Mouse (Mus musculus) MEL (cell line): ENCODE data around the gene Prdx3. TPM values are rescaled to one million over a fixed set of nuclear protein-coding genes. Genes with fewer than 3 reads are reported as not detected.

Experiments used
- DNase-seq: peaks from one replicate; pipeline ENCODE4 v3.0.0; 2011; ENCODE audit warnings: low read depth, low spot score
- H3K27ac ChIP-seq: 2 replicates; pipeline ENCODE4 v1.5.1; 2012; ENCODE audit warnings: low read depth, mild to moderate bottlenecking, control low read depth, low read length, moderate library complexity; ENCODE audit not compliant: control insufficient read depth
- H3K27me3 ChIP-seq, 2 experiments: fragments of 150-350 bp in 1 of 2; sonication (generic) in 1 of 2; 2 replicates each; pipeline ENCODE4 v1.6.1; 2012; ENCODE audit warnings: low read length in 2 of 2, mild to moderate bottlenecking in 2 of 2, improper control_type of control experiment in 1 of 2, moderate library complexity in 1 of 2; ENCODE audit not compliant: insufficient read depth in 2 of 2, control insufficient read depth in 1 of 2
- H3K36me3 ChIP-seq, 2 experiments: 2 replicates each; pipeline ENCODE4 v1.6.1; 2012 to 2014; ENCODE audit warnings: low read length in 2 of 2, improper control_type of control experiment in 1 of 2, inconsistent platforms in 1 of 2, mild to moderate bottlenecking in 1 of 2; ENCODE audit not compliant: insufficient read depth in 2 of 2, control insufficient read depth in 1 of 2
- H3K4me1 ChIP-seq, 2 experiments: fragments of 150-350 bp in 1 of 2; sonication (generic) in 1 of 2; 2 replicates each; pipeline ENCODE4 v1.6.1; 2012; ENCODE audit warnings: low read length in 2 of 2, improper control_type of control experiment in 1 of 2, mild to moderate bottlenecking in 1 of 2; ENCODE audit not compliant: insufficient read depth in 2 of 2, control insufficient read depth in 1 of 2
- H3K4me3 ChIP-seq, 2 experiments: fragments of 150-350 bp in 1 of 2; sonication (generic) in 1 of 2; 2 replicates each; pipeline ENCODE4 v1.5.1; 2012; ENCODE audit warnings: low read depth in 2 of 2, low read length in 2 of 2, mild to moderate bottlenecking in 2 of 2, moderate library complexity in 2 of 2, control low read depth in 1 of 2, improper control_type of control experiment in 1 of 2; ENCODE audit not compliant: control insufficient read depth in 1 of 2, insufficient read depth in 1 of 2
- H3K79me2 ChIP-seq: 2 replicates; pipeline ENCODE4 v1.6.1; 2012; ENCODE audit warnings: mild to moderate bottlenecking, low read length, moderate library complexity; ENCODE audit not compliant: control insufficient read depth, poor library complexity, insufficient read depth
- H3K9ac ChIP-seq: 2 replicates; pipeline ENCODE4 v1.6.1; 2012; ENCODE audit warnings: low read depth, mild to moderate bottlenecking, control low read depth, low read length, moderate library complexity; ENCODE audit not compliant: control insufficient read depth, poor library complexity, severe bottlenecking
- H3K9me3 ChIP-seq: fragments of 150-350 bp; sonication (generic); replicated peaks from 2 replicates; pipeline ENCODE4 v1.6.1; 2012; ENCODE audit warnings: mild to moderate bottlenecking, low read length, improper control_type of control experiment, moderate library complexity; ENCODE audit not compliant: insufficient read depth
- BHLHE40 ChIP-seq: IDR thresholded peaks from 2 replicates; pipeline ENCODE4 v1.6.1; 2012; ENCODE audit warnings: low read depth, mild to moderate bottlenecking, inconsistent platforms, low read length, improper control_type of control experiment, borderline replicate concordance
- CHD2 ChIP-seq: IDR thresholded peaks from 2 replicates; pipeline ENCODE4 v1.6.1; 2011; ENCODE audit warnings: low read length, improper control_type of control experiment
- CTCF ChIP-seq, 3 experiments: IDR thresholded peaks in 2 of 3; conservative IDR thresholded peaks in 1 of 3; 2 replicates each; pipeline ENCODE4 v1.5.1; 2011 to 2012; ENCODE audit warnings: low read length in 3 of 3, low read depth in 2 of 3, mild to moderate bottlenecking in 2 of 3, improper control_type of control experiment in 1 of 3, inconsistent platforms in 1 of 3, mixed read lengths in 1 of 3, moderate library complexity in 1 of 3; ENCODE audit not compliant: control insufficient read depth in 1 of 3, insufficient read depth in 1 of 3, poor library complexity in 1 of 3, severe bottlenecking in 1 of 3
- ELF1 ChIP-seq: IDR thresholded peaks from 2 replicates; pipeline ENCODE4 v1.6.1; 2014; ENCODE audit warnings: low read depth, mild to moderate bottlenecking, inconsistent platforms, low read length, improper control_type of control experiment, moderate library complexity
- EP300 ChIP-seq, 2 experiments: IDR thresholded peaks; 2 replicates each; pipeline ENCODE4 v1.6.1; 2011; ENCODE audit warnings: improper control_type of control experiment in 2 of 2, low read length in 2 of 2, low read depth in 1 of 2, mild to moderate bottlenecking in 1 of 2
- HCFC1 ChIP-seq: IDR thresholded peaks from 2 replicates; pipeline ENCODE4 v1.6.1; 2012; ENCODE audit warnings: low read depth, mild to moderate bottlenecking, inconsistent platforms, low read length, improper control_type of control experiment, moderate library complexity
- JUND ChIP-seq: IDR thresholded peaks from 2 replicates; pipeline ENCODE4 v1.6.1; 2011; ENCODE audit warnings: low read depth, mild to moderate bottlenecking, improper control_type of control experiment, low read length
- KAT2A ChIP-seq: conservative IDR thresholded peaks from 2 replicates; pipeline ENCODE4 v1.6.1; 2012; ENCODE audit warnings: low read depth, low read length, improper control_type of control experiment, inconsistent platforms
- MAX ChIP-seq: IDR thresholded peaks from 2 replicates; pipeline ENCODE4 v1.6.1; 2011; ENCODE audit warnings: low read length, improper control_type of control experiment
- MAZ ChIP-seq: IDR thresholded peaks from 2 replicates; pipeline ENCODE4 v1.6.1; 2012; ENCODE audit warnings: low read depth, mild to moderate bottlenecking, inconsistent platforms, low read length, improper control_type of control experiment
- MEF2A ChIP-seq: IDR thresholded peaks from 2 replicates; pipeline ENCODE4 v1.6.1; 2014; ENCODE audit warnings: low read depth, mild to moderate bottlenecking, inconsistent platforms, low read length, improper control_type of control experiment; ENCODE audit not compliant: poor library complexity, insufficient replicate concordance, severe bottlenecking; ENCODE audit errors: extremely low read depth
- MXI1 ChIP-seq: IDR thresholded peaks from 2 replicates; pipeline ENCODE4 v1.6.1; 2011; ENCODE audit warnings: mild to moderate bottlenecking, low read depth, low read length, improper control_type of control experiment
- MYB ChIP-seq: IDR thresholded peaks from 2 replicates; pipeline ENCODE4 v1.6.1; 2011; ENCODE audit warnings: mild to moderate bottlenecking, low read depth, low read length, improper control_type of control experiment
- MYC ChIP-seq: IDR thresholded peaks from 2 replicates; pipeline ENCODE4 v1.6.1; 2011; ENCODE audit warnings: low read depth, mild to moderate bottlenecking, low read length, improper control_type of control experiment, moderate library complexity
- POLR2A ChIP-seq, 2 experiments: IDR thresholded peaks; 2 replicates each; pipeline ENCODE4 v1.6.1; 2011 to 2012; ENCODE audit warnings: low read length in 2 of 2, mild to moderate bottlenecking in 2 of 2, control low read depth in 1 of 2, improper control_type of control experiment in 1 of 2, low read depth in 1 of 2, moderate library complexity in 1 of 2; ENCODE audit not compliant: control insufficient read depth in 1 of 2, insufficient read depth in 1 of 2, poor library complexity in 1 of 2
- POLR2AphosphoS2 ChIP-seq: IDR thresholded peaks from 2 replicates; pipeline ENCODE4 v1.6.1; 2011; ENCODE audit warnings: low read length, improper control_type of control experiment
- RCOR1 ChIP-seq: IDR thresholded peaks from 2 replicates; pipeline ENCODE4 v1.6.1; 2012; ENCODE audit warnings: low read depth, mild to moderate bottlenecking, inconsistent platforms, low read length, improper control_type of control experiment
- SIN3A ChIP-seq: IDR thresholded peaks from 2 replicates; pipeline ENCODE4 v1.6.1; 2012; ENCODE audit warnings: low read length, improper control_type of control experiment, inconsistent platforms
- TAL1 ChIP-seq: IDR thresholded peaks from 2 replicates; pipeline ENCODE4 v1.6.1; 2012; ENCODE audit warnings: mild to moderate bottlenecking, inconsistent platforms, low read length, moderate library complexity, mixed read lengths
- TBP ChIP-seq: IDR thresholded peaks from 2 replicates; pipeline ENCODE4 v1.8.0; 2011; ENCODE audit warnings: low read depth, low read length, improper control_type of control experiment
- UBTF ChIP-seq: IDR thresholded peaks from 2 replicates; pipeline ENCODE4 v1.6.1; 2012; ENCODE audit warnings: low read depth, mild to moderate bottlenecking, inconsistent platforms, low read length, improper control_type of control experiment, moderate library complexity, borderline replicate concordance; ENCODE audit not compliant: insufficient read depth
- USF1 ChIP-seq: IDR thresholded peaks from 2 replicates; pipeline ENCODE4 v1.6.1; 2014; ENCODE audit warnings: low read depth, mild to moderate bottlenecking, inconsistent platforms, low read length, improper control_type of control experiment, moderate library complexity
- USF2 ChIP-seq, 2 experiments: IDR thresholded peaks; 2 replicates each; pipeline ENCODE4 v1.6.1; 2011 to 2012; ENCODE audit warnings: improper control_type of control experiment in 2 of 2, low read length in 2 of 2, borderline replicate concordance in 1 of 2, inconsistent platforms in 1 of 2, low read depth in 1 of 2, mild to moderate bottlenecking in 1 of 2; ENCODE audit not compliant: insufficient read depth in 1 of 2
- ZKSCAN1 ChIP-seq: IDR thresholded peaks from 2 replicates; pipeline ENCODE4 v1.6.1; 2012; ENCODE audit warnings: low read depth, mild to moderate bottlenecking, inconsistent platforms, low read length, improper control_type of control experiment, moderate library complexity
- ZNF384 ChIP-seq: IDR thresholded peaks from 2 replicates; pipeline ENCODE4 v1.6.1; 2012; ENCODE audit warnings: low read depth, mild to moderate bottlenecking, inconsistent platforms, low read length, improper control_type of control experiment
- polyA plus RNA-seq, 2 experiments: library from polyadenylated mRNA; stranded (reverse) in 1 of 2; unstranded in 1 of 2; fragments of >175 nt in 1 of 2; fragments of >200 nt in 1 of 2; gene quantifications; 2 replicates each; pipeline versions ENCODE4 v1.2.1 to v1.2.4; 2012; ENCODE audit warnings: low replicate concordance in 2 of 2, low read depth in 1 of 2; ENCODE audit not compliant: insufficient read length in 2 of 2, insufficient read depth in 1 of 2, missing spikeins in 1 of 2
- total RNA-seq: library from RNA; depleted of rRNA; stranded (reverse); fragments of 300-350 nt; gene quantifications from 2 replicates; pipeline ENCODE4 v1.2.3, GENCODE M21; 2012

Prdx3 gene
- total and polyA plus RNA-seq, 3 experiments = 267 to 332 TPM; not detected in 1

DNA sequence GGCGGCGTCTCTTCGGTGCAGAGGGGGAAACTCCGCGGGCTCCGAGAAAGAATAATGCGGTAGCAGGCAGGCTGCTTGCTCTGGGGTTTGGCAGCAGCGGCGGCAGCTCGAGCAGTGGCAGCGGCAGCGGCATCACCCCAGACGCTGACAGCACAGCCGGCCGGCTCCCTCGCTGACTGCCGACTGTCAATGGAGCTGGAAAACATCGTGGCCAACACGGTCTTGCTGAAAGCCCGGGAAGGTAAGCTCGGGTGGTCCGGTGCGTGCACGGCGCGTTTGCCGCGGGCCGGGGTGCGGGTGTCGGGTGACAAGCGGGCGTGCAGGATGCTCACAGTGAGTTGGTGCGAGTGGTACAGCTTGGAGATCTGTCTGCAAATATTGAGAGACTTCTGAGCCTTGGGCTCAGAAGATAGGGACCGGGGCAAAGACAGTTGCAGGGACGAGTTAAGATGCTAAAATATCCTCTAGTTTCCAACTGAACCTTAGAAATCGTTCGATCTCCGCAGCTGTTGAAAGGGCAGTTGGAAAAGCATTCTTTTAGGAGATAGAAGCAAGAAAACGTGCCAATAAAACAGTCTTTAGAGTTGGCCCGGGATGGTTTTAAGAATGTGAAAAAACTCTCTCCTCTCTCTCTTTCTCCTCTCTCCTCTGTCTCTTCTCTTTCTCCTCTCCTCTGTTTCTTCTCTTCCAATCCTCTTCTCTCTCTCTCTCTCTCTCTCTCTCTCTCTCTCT lies 16.2 kb upstream of the Prdx3 start:
- peaks cover 2% of the 10 kb centered on the region; the same call in 1 of the 2 replicates for H3K79me2 ChIP-seq
- H3K27ac ChIP-seq = peak overlapping the region; percentile 41
- H3K36me3 ChIP-seq = peaks cover 0 to 42% of the 10 kb centered on the region in 2 experiments; a peak in 2 of 4 replicates
- no peak for TF ChIP-seq KAT2A
- no peak; the same call in none of the 2 replicates for TF ChIP-seq MXI1
- no peak for TF ChIP-seq MEF2A
- TF ChIP-seq RCOR1 = 0 out of 2 replicates have a peak, but pooled peaks have one; percentile 7
- TF ChIP-seq JUND = peak; percentile 78; the same call in 1 of the 2 replicates
- TF ChIP-seq BHLHE40 = peak; percentile 39; the same call in 1 of the 2 replicates
- no peak for TF ChIP-seq USF2 (IDR thresholded peaks at IDR 0.05; ENCODE audit: borderline replicate concordance in 1 of 2, insufficient read depth in 1 of 2, low read depth in 1 of 2, low read length in 2 of 2)
- TF ChIP-seq MAX = no peak
- peak in 1 of 2 experiments; percentile 15; a peak in 2 of 4 replicates for TF ChIP-seq EP300 (IDR thresholded peaks at IDR 0.05; ENCODE audit: low read depth in 1 of 2, low read length in 2 of 2)
- TF ChIP-seq CHD2 = no peak
- TF ChIP-seq MAZ = no peak
- TF ChIP-seq TBP = 0 out of 2 replicates have a peak, but pooled peaks have one; percentile 19
- TF ChIP-seq, all 39 proteins: peak for 5
- H3K9me3 ChIP-seq = no peaks in the 10 kb centered on the region
- H3K27me3 ChIP-seq = no peaks in the 10 kb centered on the region
- peak overlapping the region; percentile 78 for H3K9ac ChIP-seq
- DNase-seq = peak; percentile 79
- H3K4me1 ChIP-seq = peaks cover 27 to 28% of the 10 kb centered on the region in 2 experiments
- peak overlapping the region; percentile 89 to 90 for H3K4me3 ChIP-seq

DNA sequence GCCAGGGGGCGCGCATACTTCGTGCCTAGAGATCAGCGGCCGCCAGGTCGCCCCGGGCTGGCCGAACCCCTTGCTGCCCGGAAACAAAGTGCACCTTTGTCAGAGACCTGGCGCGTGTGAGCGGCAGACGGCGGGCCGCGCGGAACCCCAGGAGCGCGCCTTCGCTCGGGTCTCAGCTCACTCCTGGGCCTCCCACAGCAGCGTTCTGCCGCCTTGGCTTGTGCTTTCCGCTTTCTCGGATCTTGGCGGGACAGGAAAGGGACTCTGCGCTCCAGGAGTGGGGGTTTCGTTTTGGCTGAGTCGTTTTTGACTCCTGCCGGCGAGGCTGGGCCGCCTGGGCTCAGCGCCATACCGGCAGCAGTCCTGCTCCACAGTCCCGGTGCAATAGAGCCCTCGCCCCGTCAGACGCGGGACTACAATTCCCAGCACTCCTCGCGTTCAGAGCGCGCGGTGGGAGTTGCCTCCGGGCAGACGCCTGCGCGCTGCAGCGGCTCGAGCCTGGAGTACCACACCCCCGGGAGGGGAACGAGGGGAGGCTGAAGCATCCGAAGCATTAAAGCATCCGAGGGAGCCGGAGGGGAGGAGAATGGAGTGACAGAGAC lies 15.5 kb upstream of the Prdx3 start, which contains the start of gene Grk5:
TSS of gene Grk5 (plus strand) at position 36 of the 602 bp plus-strand sequence.
- Histone ChIP-seq H3K9ac (peak within 1 kb of the TSS; percentile 96), H3K4me1 (peaks cover 20 to 24% of the 10 kb centered on the region in 2 experiments), H3K27me3 (no peaks in the 10 kb centered on the region), H3K79me2 (peaks cover 2% of the 10 kb centered on the region; the same call in 1 of the 2 replicates), H3K9me3 (no peaks in the 10 kb centered on the region), H3K4me3 (peak within 1 kb of the TSS; percentile 90 to 92), H3K27ac (peak within 1 kb of the TSS; percentile 84), H3K36me3 (peaks cover 0 to 35% of the 10 kb centered on the region in 2 experiments; a peak in 2 of 4 replicates)
- DNase-seq = peak; percentile 98
- TF ChIP-seq TAL1 (no peak), ZNF384 (no peak), POLR2AphosphoS2 (peak; percentile 64; the same call in 1 of the 2 replicates), ELF1 (peak; percentile 54), UBTF (no peak), KAT2A (peak; percentile 76; the same call in 1 of the 2 replicates), MEF2A (peak; percentile 16; the same call in 1 of the 2 replicates), USF2 (IDR thresholded peaks at IDR 0.05; ENCODE audit: borderline replicate concordance in 1 of 2, insufficient read depth in 1 of 2, low read depth in 1 of 2, low read length in 2 of 2) (no peak), CTCF (IDR thresholded peaks at IDR 0.05 in 2 of 3, conservative IDR thresholded peaks at IDR 0.05 in 1 of 3; ENCODE audit: control insufficient read depth in 1 of 3, insufficient read depth in 1 of 3, low read depth in 2 of 3, low read length in 3 of 3, poor library complexity in 1 of 3, severe bottlenecking in 1 of 3) (peak; percentile 67 to 99 (median 97)), CHD2 (no peak), RCOR1 (peak; percentile 39; the same call in 1 of the 2 replicates), MXI1 (peak; percentile 85), MYC (no peak), MAZ (peak; percentile 76; the same call in 1 of the 2 replicates), BHLHE40 (no peak), SIN3A (peak; percentile 87), HCFC1 (peak; percentile 96), ZKSCAN1 (no peak), MYB (no peak), JUND (no peak), USF1 (0 out of 2 replicates have a peak, but pooled peaks have one; percentile 22), POLR2A (IDR thresholded peaks at IDR 0.05; ENCODE audit: control insufficient read depth in 1 of 2, insufficient read depth in 1 of 2, low read depth in 1 of 2, low read length in 2 of 2, poor library complexity in 1 of 2) (peak in 1 of 2 experiments; percentile 79; a peak in 2 of 4 replicates), TBP (no peak; the same call in 1 of the 2 replicates)
